Mouse (Mus musculus): ENCODE results near the gene Rps25. TPM values are rescaled to one million over a fixed set of nuclear protein-coding genes. Genes with fewer than 3 reads are reported as not detected.
"Not testable (repeated sequence)": the region's sequence is repeated elsewhere in the genome, so short reads cannot be mapped to it uniquely, and the experiment has no call there.

The Rps25 gene
- polyA plus RNA-seq, 1 experiment: 16.3 TPM

GRCm38 (mm10) chr9:44435747-44436146 is 28.8 kb downstream of the Rps25 start:
- no peaks in the 10 kb centered on the region for H3K36me3 ChIP-seq (ENCODE audit: control insufficient read depth)
- no peaks in the 10 kb centered on the region for H3K27me3 ChIP-seq (ENCODE audit: control insufficient read depth)
- H3K4me3 ChIP-seq (replicated peaks): no peak overlapping the region
- H3K4me1 ChIP-seq (ENCODE audit: control insufficient read depth): no peaks in the 10 kb centered on the region
- TF ChIP-seq GATA1 (IDR thresholded peaks at IDR 0.05; ENCODE audit: low read length): no peak
- TF ChIP-seq TAL1 (IDR thresholded peaks at IDR 0.05; ENCODE audit: low read length): no peak
- no peaks in the 10 kb centered on the region for H3K9me3 ChIP-seq (ENCODE audit: control insufficient read depth, low read length)

- H3K4me3 ChIP-seq (replicated peaks): no peak within 1 kb of the TSS
- no peaks in the 10 kb centered on the region for H3K4me1 ChIP-seq (ENCODE audit: control insufficient read depth)
- no peaks in the 10 kb centered on the region for H3K27me3 ChIP-seq (ENCODE audit: control insufficient read depth)
- H3K9me3 ChIP-seq (ENCODE audit: control insufficient read depth, low read length): no peaks in the 10 kb centered on the region
- TF ChIP-seq TAL1 (IDR thresholded peaks at IDR 0.05; ENCODE audit: low read length): no peak
- TF ChIP-seq GATA1 (IDR thresholded peaks at IDR 0.05; ENCODE audit: low read length): no peak
- no peaks in the 10 kb centered on the region for H3K36me3 ChIP-seq (ENCODE audit: control insufficient read depth)
Observed at GRCm38 (mm10) chr9:44440961-44441360, 34.0 kb downstream of the Rps25 start, which contains the start of gene Foxr1. TSS of gene Foxr1 (minus strand) at chr9:44441136.

- not testable (repeated sequence) for H3K9me3 ChIP-seq (ENCODE audit: control insufficient read depth, low read length); H3K4me3 ChIP-seq (replicated peaks); H3K36me3 ChIP-seq (ENCODE audit: control insufficient read depth); H3K4me1 ChIP-seq (ENCODE audit: control insufficient read depth); H3K27me3 ChIP-seq (ENCODE audit: control insufficient read depth)
Observed at GRCm38 (mm10) chr9:44444402-44445025, 37.6 kb downstream of the Rps25 start.

- no peaks in the 10 kb centered on the region for H3K36me3 ChIP-seq (ENCODE audit: control insufficient read depth)
- H3K27me3 ChIP-seq (ENCODE audit: control insufficient read depth): peaks cover 26% of the 10 kb centered on the region
- no peaks in the 10 kb centered on the region; the same call in 1 of the 2 replicates for H3K4me1 ChIP-seq (ENCODE audit: control insufficient read depth)
- no peaks in the 10 kb centered on the region for H3K9me3 ChIP-seq (ENCODE audit: control insufficient read depth, low read length)
- no peak for TF ChIP-seq TAL1 (IDR thresholded peaks at IDR 0.05; ENCODE audit: low read length)
- TF ChIP-seq GATA1 (IDR thresholded peaks at IDR 0.05; ENCODE audit: low read length): no peak
- no peak overlapping the region for H3K4me3 ChIP-seq (replicated peaks)
Observed at GRCm38 (mm10) chr9:44450387-44450786, 43.4 kb downstream of the Rps25 start.

- no peaks in the 10 kb centered on the region; the same call in 1 of the 2 replicates for H3K4me1 ChIP-seq (ENCODE audit: control insufficient read depth)
- TF ChIP-seq GATA1 (IDR thresholded peaks at IDR 0.05; ENCODE audit: low read length) (no peak), TAL1 (IDR thresholded peaks at IDR 0.05; ENCODE audit: low read length) (no peak)
- H3K36me3 ChIP-seq (ENCODE audit: control insufficient read depth): no peaks in the 10 kb centered on the region
- peaks cover 48% of the 10 kb centered on the region for H3K27me3 ChIP-seq (ENCODE audit: control insufficient read depth)
- no peak overlapping the region for H3K4me3 ChIP-seq (replicated peaks)
- no peaks in the 10 kb centered on the region for H3K9me3 ChIP-seq (ENCODE audit: control insufficient read depth, low read length)
Observed at GRCm38 (mm10) chr9:44454132-44454890, 47.4 kb downstream of the Rps25 start.

GRCm38 (mm10) chr9:44454891-44455220 is 47.9 kb downstream of the Rps25 start, which contains the start of gene Upk2:
TSS of gene Upk2 (minus strand) at chr9:44454976.
- TF ChIP-seq TAL1 (IDR thresholded peaks at IDR 0.05; ENCODE audit: low read length) (no peak), GATA1 (IDR thresholded peaks at IDR 0.05; ENCODE audit: low read length) (no peak)
- Histone ChIP-seq H3K9me3 (ENCODE audit: control insufficient read depth, low read length) (no peaks in the 10 kb centered on the region), H3K36me3 (ENCODE audit: control insufficient read depth) (no peaks in the 10 kb centered on the region), H3K4me1 (ENCODE audit: control insufficient read depth) (no peaks in the 10 kb centered on the region; the same call in 1 of the 2 replicates), H3K4me3 (replicated peaks) (no peak within 1 kb of the TSS), H3K27me3 (ENCODE audit: control insufficient read depth) (peaks cover 48% of the 10 kb centered on the region)

GRCm38 (mm10) chr9:44457035-44457742 is 50.2 kb downstream of the Rps25 start:
- Histone ChIP-seq H3K4me1 (ENCODE audit: control insufficient read depth) (no peaks in the 10 kb centered on the region; the same call in 1 of the 2 replicates), H3K27me3 (ENCODE audit: control insufficient read depth) (peaks cover 48% of the 10 kb centered on the region), H3K4me3 (replicated peaks) (no peak overlapping the region), H3K9me3 (ENCODE audit: control insufficient read depth, low read length) (no peaks in the 10 kb centered on the region), H3K36me3 (ENCODE audit: control insufficient read depth) (no peaks in the 10 kb centered on the region)
- TF ChIP-seq TAL1 (IDR thresholded peaks at IDR 0.05; ENCODE audit: low read length) (no peak), GATA1 (IDR thresholded peaks at IDR 0.05; ENCODE audit: low read length) (no peak)

Other genes with a start within 250 kb of the Rps25 start
- gene Cbl, start 173.1 kb upstream of the Rps25 start, polyA plus RNA-seq (2012): 0.13 and 0.16 TPM in 2 replicates
- not detected in 2 replicates for gene Ccdc153, start 166.5 kb upstream of the Rps25 start, polyA plus RNA-seq (2012)
- gene Pdzd3, start 155.7 kb upstream of the Rps25 start, polyA plus RNA-seq (2012): not detected in 2 replicates
- gene Nlrx1, start 138.5 kb upstream of the Rps25 start, polyA plus RNA-seq (2012): 0.07 TPM in 1 of 2 replicates, not detected in the other
- gene Abcg4, start 118.5 kb upstream of the Rps25 start, polyA plus RNA-seq (2012): 19.1 and 19.9 TPM in 2 replicates
- 0.57 and 0.75 TPM in 2 replicates for gene Hinfp, start 101.5 kb upstream of the Rps25 start, polyA plus RNA-seq (2012)
- gene C2cd2l, start 86.9 kb upstream of the Rps25 start, polyA plus RNA-seq (2012): 24.5 and 25.4 TPM in 2 replicates
- gene Dpagt1, start 81.1 kb upstream of the Rps25 start, polyA plus RNA-seq (2012): 0.15 and 0.20 TPM in 2 replicates
- gene H2afx, start 72.4 kb upstream of the Rps25 start, polyA plus RNA-seq (2012): 364 and 434 TPM in 2 replicates
- gene Hmbs, start 62.9 kb upstream of the Rps25 start, polyA plus RNA-seq (2012): 331 and 361 TPM in 2 replicates
- 1.4 and 1.5 TPM in 2 replicates for gene Vps11, start 45.5 kb upstream of the Rps25 start, polyA plus RNA-seq (2012)
- 0.69 and 0.80 TPM in 2 replicates for gene Hyou1, start 27.6 kb upstream of the Rps25 start, polyA plus RNA-seq (2012)
- gene Slc37a4, start 10.3 kb upstream of the Rps25 start, polyA plus RNA-seq (2012): 0.23 and 0.31 TPM in 2 replicates
- gene Trappc4, start 461 bp downstream of the Rps25 start, polyA plus RNA-seq (2012): 0.37 and 0.65 TPM in 2 replicates
- 1.1 and 1.5 TPM in 2 replicates for gene Ccdc84, start 11.4 kb downstream of the Rps25 start, polyA plus RNA-seq (2012)
- not detected in 2 replicates for gene Foxr1, start 34.0 kb downstream of the Rps25 start, polyA plus RNA-seq (2012)
- gene Upk2, start 47.8 kb downstream of the Rps25 start, polyA plus RNA-seq (2012): not detected in 2 replicates
- gene Bcl9l, start 75.7 kb downstream of the Rps25 start, polyA plus RNA-seq (2012): 0.06 and 0.09 TPM in 2 replicates
- gene Cxcr5, start 154.7 kb downstream of the Rps25 start, polyA plus RNA-seq (2012): not detected in 2 replicates
- 1.2 and 1.7 TPM in 2 replicates for gene Ddx6, start 197.8 kb downstream of the Rps25 start, polyA plus RNA-seq (2012)

Measured in erythroblast, embryonic 14.5 days (primary cell).